Mouse (Mus musculus) C2C12 (cell line): ENCODE results near the gene Slc16a8.

Experiments
- CTCF ChIP-seq: IDR thresholded peaks from one replicate; pipeline ENCODE4 v1.5.1; 2011; ENCODE audit not compliant: control insufficient read depth, insufficient read depth, insufficient read length
- MAX ChIP-seq: IDR thresholded peaks from one replicate; pipeline ENCODE4 v1.6.1; 2011; ENCODE audit warnings: mild to moderate bottlenecking, control low read depth
- USF1 ChIP-seq: IDR thresholded peaks from one replicate; pipeline ENCODE4 v1.6.1; 2011; ENCODE audit warnings: low read depth, mild to moderate bottlenecking, control low read depth, moderate library complexity

- TF ChIP-seq CTCF (no peak), USF1 (no peak), MAX (no peak)
Measured at GRCm38 (mm10) chr15:79210357-79210756, 44.2 kb downstream of the Slc16a8 start.
